Mouse (Mus musculus): ENCODE data around the gene Vmn1r41. TPM values are rescaled to one million over a fixed set of nuclear protein-coding genes. Genes with fewer than 3 reads are reported as not detected.

The Vmn1r41 gene
- polyA plus RNA-seq (2012; rRNA removed) (not detected in 2 replicates), polyA plus RNA-seq (2014; fragmentation: Nextera tagmentation; extraction: Ambion mirVana) (not detected in 2 replicates)

GRCm38 (mm10) chr6:89740466-89740865 lies at the start of gene Vmn1r41:
Gene Vmn1r41 (plus strand): TSS chr6:89740766.
- Histone ChIP-seq H3K36me3 (ENCODE audit: control insufficient read depth, insufficient read depth, low read length) (no peaks in the 10 kb centered on the region), H3K27me3 (ENCODE audit: control insufficient read depth, insufficient read depth, low read length) (no peaks in the 10 kb centered on the region), H3K4me1 (ENCODE audit: control insufficient read depth, insufficient read depth, low read length) (no peaks in the 10 kb centered on the region), H3K9me3 (ENCODE audit: control insufficient read depth, low read length) (no peaks in the 10 kb centered on the region), H3K27ac (replicated peaks; ENCODE audit: low read depth, low read length) (no peak within 1 kb of the TSS), H3K4me3 (replicated peaks; ENCODE audit: low read length) (no peak within 1 kb of the TSS), H3K9ac (ENCODE audit: low read depth, low read length, severe bottlenecking) (no peak within 1 kb of the TSS), H3K4me2 (replicated peaks; ENCODE audit: low read depth, low read length, severe bottlenecking) (no peak within 1 kb of the TSS)
- no peak for DNase-seq (ENCODE audit: low spot score)
- no peak for TF ChIP-seq POLR2A (IDR thresholded peaks at IDR 0.05; ENCODE audit: borderline replicate concordance, extremely low read depth, insufficient read depth, insufficient read length)
- no peak for ATAC-seq (ENCODE audit: low FRiP score, low read depth)

- Histone ChIP-seq H3K4me1 (ENCODE audit: control insufficient read depth, insufficient read depth, low read length) (no peaks in the 10 kb centered on the region), H3K27ac (replicated peaks; ENCODE audit: low read depth, low read length) (no peak overlapping the region), H3K27me3 (ENCODE audit: control insufficient read depth, insufficient read depth, low read length) (no peaks in the 10 kb centered on the region), H3K4me3 (replicated peaks; ENCODE audit: low read length) (no peak overlapping the region), H3K9me3 (ENCODE audit: control insufficient read depth, low read length) (no peaks in the 10 kb centered on the region), H3K36me3 (ENCODE audit: control insufficient read depth, insufficient read depth, low read length) (no peaks in the 10 kb centered on the region), H3K4me2 (replicated peaks; ENCODE audit: low read depth, low read length, severe bottlenecking) (no peak overlapping the region), H3K9ac (ENCODE audit: low read depth, low read length, severe bottlenecking) (no peak overlapping the region)
- 72% methylated on average over 2 of the region's 2 CpGs for WGBS
- ATAC-seq (ENCODE audit: low FRiP score, low read depth) (no peak), DNase-seq (ENCODE audit: low spot score) (no peak)
- no peak for TF ChIP-seq POLR2A (IDR thresholded peaks at IDR 0.05; ENCODE audit: borderline replicate concordance, extremely low read depth, insufficient read depth, insufficient read length)
Measured at GRCm38 (mm10) chr6:89706624-89707023, 33.9 kb upstream of the Vmn1r41 start.

- no peak within 1 kb of the TSS for H3K4me3 ChIP-seq (replicated peaks; ENCODE audit: low read length)
- no peak within 1 kb of the TSS for H3K9ac ChIP-seq (ENCODE audit: low read depth, low read length, severe bottlenecking)
- no peak within 1 kb of the TSS for H3K4me2 ChIP-seq (replicated peaks; ENCODE audit: low read depth, low read length, severe bottlenecking)
- DNase-seq (ENCODE audit: low spot score) (no peak), ATAC-seq (ENCODE audit: low FRiP score, low read depth) (no peak)
- no peak for TF ChIP-seq POLR2A (IDR thresholded peaks at IDR 0.05; ENCODE audit: borderline replicate concordance, extremely low read depth, insufficient read depth, insufficient read length)
- no peaks in the 10 kb centered on the region for H3K9me3 ChIP-seq (ENCODE audit: control insufficient read depth, low read length)
- H3K27ac ChIP-seq (replicated peaks; ENCODE audit: low read depth, low read length), result no peak within 1 kb of the TSS
- no peaks in the 10 kb centered on the region for H3K36me3 ChIP-seq (ENCODE audit: control insufficient read depth, insufficient read depth, low read length)
- no peaks in the 10 kb centered on the region for H3K4me1 ChIP-seq (ENCODE audit: control insufficient read depth, insufficient read depth, low read length)
- 75% methylated on average over 4 of the region's 4 CpGs for WGBS
- no peaks in the 10 kb centered on the region for H3K27me3 ChIP-seq (ENCODE audit: control insufficient read depth, insufficient read depth, low read length)
Measured at GRCm38 (mm10) chr6:89707240-89707639, 33.3 kb upstream of the Vmn1r41 start, which contains the start of gene Vmn1r40. Gene Vmn1r40 (plus strand): TSS chr6:89707540.

- Histone ChIP-seq H3K4me1 (ENCODE audit: control insufficient read depth, insufficient read depth, low read length) (no peaks in the 10 kb centered on the region), H3K9ac (ENCODE audit: low read depth, low read length, severe bottlenecking) (no peak overlapping the region), H3K36me3 (ENCODE audit: control insufficient read depth, insufficient read depth, low read length) (no peaks in the 10 kb centered on the region), H3K27me3 (ENCODE audit: control insufficient read depth, insufficient read depth, low read length) (no peaks in the 10 kb centered on the region), H3K4me2 (replicated peaks; ENCODE audit: low read depth, low read length, severe bottlenecking) (no peak overlapping the region), H3K9me3 (ENCODE audit: control insufficient read depth, low read length) (no peaks in the 10 kb centered on the region), H3K4me3 (replicated peaks; ENCODE audit: low read length) (no peak overlapping the region), H3K27ac (replicated peaks; ENCODE audit: low read depth, low read length) (no peak overlapping the region)
- TF ChIP-seq POLR2A (IDR thresholded peaks at IDR 0.05; ENCODE audit: borderline replicate concordance, extremely low read depth, insufficient read depth, insufficient read length), result no peak
- DNase-seq (ENCODE audit: low spot score) (no peak), ATAC-seq (ENCODE audit: low FRiP score, low read depth) (no peak)
Measured at GRCm38 (mm10) chr6:89718051-89718450, 22.5 kb upstream of the Vmn1r41 start.

- Histone ChIP-seq H3K9ac (ENCODE audit: low read depth, low read length, severe bottlenecking) (no peak overlapping the region), H3K27ac (replicated peaks; ENCODE audit: low read depth, low read length) (no peak overlapping the region), H3K9me3 (ENCODE audit: control insufficient read depth, low read length) (no peaks in the 10 kb centered on the region), H3K4me3 (replicated peaks; ENCODE audit: low read length) (no peak overlapping the region), H3K27me3 (ENCODE audit: control insufficient read depth, insufficient read depth, low read length) (no peaks in the 10 kb centered on the region), H3K36me3 (ENCODE audit: control insufficient read depth, insufficient read depth, low read length) (no peaks in the 10 kb centered on the region), H3K4me2 (replicated peaks; ENCODE audit: low read depth, low read length, severe bottlenecking) (no peak overlapping the region), H3K4me1 (ENCODE audit: control insufficient read depth, insufficient read depth, low read length) (no peaks in the 10 kb centered on the region)
- no peak for TF ChIP-seq POLR2A (IDR thresholded peaks at IDR 0.05; ENCODE audit: borderline replicate concordance, extremely low read depth, insufficient read depth, insufficient read length)
- ATAC-seq (ENCODE audit: low FRiP score, low read depth), result no peak
- no peak for DNase-seq (ENCODE audit: low spot score)
Measured at GRCm38 (mm10) chr6:89742811-89743210, 2.2 kb downstream of the Vmn1r41 start.

- Histone ChIP-seq H3K36me3 (ENCODE audit: control insufficient read depth, insufficient read depth, low read length) (no peaks in the 10 kb centered on the region), H3K27ac (replicated peaks; ENCODE audit: low read depth, low read length) (no peak overlapping the region), H3K9me3 (ENCODE audit: control insufficient read depth, low read length) (no peaks in the 10 kb centered on the region), H3K4me3 (replicated peaks; ENCODE audit: low read length) (no peak overlapping the region), H3K27me3 (ENCODE audit: control insufficient read depth, insufficient read depth, low read length) (no peaks in the 10 kb centered on the region), H3K4me2 (replicated peaks; ENCODE audit: low read depth, low read length, severe bottlenecking) (no peak overlapping the region), H3K4me1 (ENCODE audit: control insufficient read depth, insufficient read depth, low read length) (no peaks in the 10 kb centered on the region), H3K9ac (ENCODE audit: low read depth, low read length, severe bottlenecking) (no peak overlapping the region)
- no peak for ATAC-seq (ENCODE audit: low FRiP score, low read depth)
- no peak for TF ChIP-seq POLR2A (IDR thresholded peaks at IDR 0.05; ENCODE audit: borderline replicate concordance, extremely low read depth, insufficient read depth, insufficient read length)
- no peak for DNase-seq (ENCODE audit: low spot score)
Measured at GRCm38 (mm10) chr6:89790231-89790630, 49.7 kb downstream of the Vmn1r41 start.

Other genes starting within 250 kb of the Vmn1r41 start
- gene Chchd6, start 145.1 kb upstream of the Vmn1r41 start, polyA plus RNA-seq (2012; rRNA removed), result 40.6 and 72.3 TPM in 2 replicates
- 55.9 and 66.7 TPM in 2 replicates for gene Chchd6, start 145.1 kb upstream of the Vmn1r41 start, polyA plus RNA-seq (2014; fragmentation: Nextera tagmentation; extraction: Ambion mirVana)
- gene Txnrd3, start 96.8 kb upstream of the Vmn1r41 start, polyA plus RNA-seq (2012; rRNA removed), result 6.7 and 6.8 TPM in 2 replicates
- gene Txnrd3, start 96.8 kb upstream of the Vmn1r41 start, polyA plus RNA-seq (2014; fragmentation: Nextera tagmentation; extraction: Ambion mirVana), result 11.0 and 11.6 TPM in 2 replicates
- not detected in 2 replicates for gene Vmn1r40, start 33.2 kb upstream of the Vmn1r41 start, polyA plus RNA-seq (2012; rRNA removed)
- gene Vmn1r40, start 33.2 kb upstream of the Vmn1r41 start, polyA plus RNA-seq (2014; fragmentation: Nextera tagmentation; extraction: Ambion mirVana), result not detected in 2 replicates
- not detected in 2 replicates for gene Vmn1r42, start 135.6 kb downstream of the Vmn1r41 start, polyA plus RNA-seq (2012; rRNA removed)
- not detected in 2 replicates for gene Vmn1r42, start 135.6 kb downstream of the Vmn1r41 start, polyA plus RNA-seq (2014; fragmentation: Nextera tagmentation; extraction: Ambion mirVana)
- gene Vmn1r43, start 135.6 kb downstream of the Vmn1r41 start, polyA plus RNA-seq (2012; rRNA removed), result not detected in 2 replicates
- not detected in 2 replicates for gene Vmn1r43, start 135.6 kb downstream of the Vmn1r41 start, polyA plus RNA-seq (2014; fragmentation: Nextera tagmentation; extraction: Ambion mirVana)
- not detected in 2 replicates for gene Vmn1r44, start 142.9 kb downstream of the Vmn1r41 start, polyA plus RNA-seq (2012; rRNA removed)
- gene Vmn1r44, start 142.9 kb downstream of the Vmn1r41 start, polyA plus RNA-seq (2014; fragmentation: Nextera tagmentation; extraction: Ambion mirVana), result not detected in 2 replicates
- gene Vmn1r45, start 199.8 kb downstream of the Vmn1r41 start, polyA plus RNA-seq (2012; rRNA removed), result not detected in 2 replicates
- not detected in 2 replicates for gene Vmn1r45, start 199.8 kb downstream of the Vmn1r41 start, polyA plus RNA-seq (2014; fragmentation: Nextera tagmentation; extraction: Ambion mirVana)
- gene Vmn1r46, start 228.5 kb downstream of the Vmn1r41 start, polyA plus RNA-seq (2012; rRNA removed), result not detected in 2 replicates
- gene Vmn1r46, start 228.5 kb downstream of the Vmn1r41 start, polyA plus RNA-seq (2014; fragmentation: Nextera tagmentation; extraction: Ambion mirVana), result not detected in 2 replicates

Data from limb, embryonic 14.5 days (tissue).